Mouse (Mus musculus) liver, embryonic 13.5 days (tissue): ENCODE measurements around the gene Ptprn. TPM values are rescaled to one million over a fixed set of nuclear protein-coding genes. Genes with fewer than 3 reads are reported as not detected.

Experiments used
- ATAC-seq: fragments of 200-750 bp; cut with Nextera tagmentation; 2 replicates; pipeline ENCODE4 v1.8.0; 2017; ENCODE audit warnings: low read depth, mild to moderate bottlenecking, moderate number of reproducible peaks, moderate library complexity
- DNase-seq: peaks from one replicate; pipeline ENCODE4 v3.0.0; 2022
- H3K27ac ChIP-seq: fragments of 300-500 bp; sonication (generic); 2 replicates; pipeline ENCODE4 v1.5.1; 2015; ENCODE audit warnings: moderate library complexity, mild to moderate bottlenecking, inconsistent platforms
- H3K27me3 ChIP-seq: fragments of 300-500 bp; sonication (generic); 2 replicates; pipeline ENCODE4 v1.6.1; 2015; ENCODE audit warnings: mild to moderate bottlenecking, inconsistent platforms
- H3K36me3 ChIP-seq: fragments of 300-500 bp; sonication (generic); 2 replicates; pipeline ENCODE4 v1.6.1; 2015; ENCODE audit warnings: mild to moderate bottlenecking, inconsistent platforms
- H3K4me1 ChIP-seq: fragments of 300-500 bp; sonication (generic); replicated peaks from 2 replicates; pipeline ENCODE4 v1.6.1; 2015; ENCODE audit warnings: inconsistent platforms
- H3K4me2 ChIP-seq: fragments of 300-500 bp; sonication (generic); 2 replicates; pipeline ENCODE4 v1.6.1; 2015; ENCODE audit warnings: inconsistent platforms, mild to moderate bottlenecking, moderate library complexity
- H3K4me3 ChIP-seq: fragments of 300-500 bp; sonication (generic); replicated peaks from 2 replicates; pipeline ENCODE4 v1.5.1; 2015; ENCODE audit warnings: mild to moderate bottlenecking, inconsistent platforms
- H3K9ac ChIP-seq: fragments of 300-500 bp; sonication (generic); 2 replicates; pipeline ENCODE4 v1.6.1; 2015; ENCODE audit warnings: mild to moderate bottlenecking, inconsistent platforms
- H3K9me3 ChIP-seq: fragments of 300-500 bp; sonication (generic); replicated peaks from 2 replicates; pipeline ENCODE4 v1.6.1; 2016; ENCODE audit warnings: inconsistent platforms
- WGBS: fragments of 180-500 bp; shearing (Covaris S2); methylation state at CpG from one replicate; pipeline ENCODE4 v1.1.7; 2015; ENCODE audit not compliant: insufficient replicate concordance; 5-methylcytosine and 5-hydroxymethylcytosine counted together
- polyA plus RNA-seq: library from polyadenylated mRNA; unstranded; fragments of >200 nt; fragmentation: Nextera tagmentation; extraction: Ambion mirVana; gene quantifications from 2 replicates; pipeline ENCODE4 v1.2.1, GENCODE M21; 2015

Gene Ptprn
- polyA plus RNA-seq, 1 experiment from 2014 or later, result 0.17 TPM

DNA sequence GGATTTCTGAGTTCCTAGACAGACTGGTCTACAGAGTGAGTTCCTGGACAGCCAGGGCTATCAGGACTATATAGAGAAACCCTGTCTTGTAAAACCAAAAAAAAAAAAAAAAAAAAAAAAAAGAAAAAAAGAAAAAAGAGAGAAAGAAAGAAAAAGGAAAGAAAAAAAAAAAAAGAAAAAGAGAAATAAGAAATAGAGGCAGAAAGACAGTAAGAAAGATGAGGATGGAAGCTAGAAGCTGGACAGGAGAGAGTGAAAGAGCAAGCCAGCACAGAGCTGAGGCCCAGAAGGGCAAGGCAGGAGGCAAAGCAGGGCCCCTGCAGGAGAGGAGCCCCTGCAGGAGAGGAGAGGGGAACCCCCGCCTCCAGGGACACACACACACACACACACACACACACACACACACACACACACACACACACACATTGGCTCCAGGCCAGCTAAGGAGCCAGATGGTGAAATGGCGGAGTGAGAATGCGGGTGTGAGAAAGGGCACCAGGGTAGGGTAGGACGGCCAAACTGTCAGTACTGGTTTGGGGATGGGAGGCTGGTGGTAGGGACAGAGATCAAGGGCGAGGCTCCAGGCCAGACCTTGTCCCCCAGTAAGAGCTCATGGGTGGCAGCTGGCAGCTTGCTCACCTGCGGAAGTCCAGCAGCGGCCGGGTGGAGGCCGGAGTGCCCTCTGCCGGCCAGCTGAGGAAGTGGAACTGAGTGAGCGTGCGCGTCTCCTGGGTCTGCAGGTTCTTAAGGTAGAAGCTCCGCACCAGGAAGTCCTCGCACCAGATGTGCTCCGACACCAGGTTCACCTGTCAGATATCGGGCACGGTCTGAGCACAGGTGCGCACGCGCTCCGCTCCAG is 13.0 kb downstream of the Ptprn start:
- no peaks in the 10 kb centered on the region for H3K9me3 ChIP-seq
- peak overlapping the region; percentile 52 for H3K4me2 ChIP-seq
- peaks cover 4% of the 10 kb centered on the region for H3K27me3 ChIP-seq
- H3K27ac ChIP-seq, result peak overlapping the region; percentile 58
- H3K4me3 ChIP-seq, result peak overlapping the region; percentile 12; the same call in 1 of the 2 replicates
- no peaks in the 10 kb centered on the region for H3K36me3 ChIP-seq
- ATAC-seq (peak; percentile 55), DNase-seq (peak; percentile 76)
- peaks cover 38% of the 10 kb centered on the region for H3K4me1 ChIP-seq
- peak overlapping the region; percentile 47 for H3K9ac ChIP-seq
- 7% methylated on average over 21 of the region's 22 CpGs for WGBS

DNA sequence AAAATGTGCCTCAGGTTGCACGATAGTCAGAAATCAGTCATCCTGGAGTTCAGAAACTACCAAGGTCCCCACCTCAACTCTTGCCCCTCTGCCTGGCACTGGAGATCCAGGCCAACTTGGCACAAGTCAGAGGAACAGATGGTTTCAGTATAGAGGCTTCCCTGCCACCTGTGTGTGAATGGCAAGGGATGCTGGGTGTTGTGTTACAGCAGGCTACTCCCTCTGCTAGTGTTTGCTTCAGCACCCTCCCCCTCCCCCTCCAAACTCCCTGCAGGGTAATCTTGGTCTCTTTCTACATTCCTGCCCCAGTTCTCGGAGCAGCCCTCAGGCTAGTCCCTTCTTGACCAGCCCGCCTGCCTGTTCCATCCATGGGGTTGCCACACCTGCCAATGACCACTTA is 13.8 kb downstream of the Ptprn start:
- ATAC-seq, result no peak
- H3K9ac ChIP-seq, result no peak overlapping the region
- H3K36me3 ChIP-seq, result no peaks in the 10 kb centered on the region
- no peaks in the 10 kb centered on the region for H3K9me3 ChIP-seq
- no peak overlapping the region for H3K4me2 ChIP-seq
- peaks cover 38% of the 10 kb centered on the region for H3K4me1 ChIP-seq
- H3K4me3 ChIP-seq, result no peak overlapping the region
- peaks cover 4% of the 10 kb centered on the region for H3K27me3 ChIP-seq
- 80% methylated on average over 3 of the region's 3 CpGs for WGBS
- peak overlapping the region; percentile 30; the same call in 1 of the 2 replicates for H3K27ac ChIP-seq
- DNase-seq, result no peak

DNA sequence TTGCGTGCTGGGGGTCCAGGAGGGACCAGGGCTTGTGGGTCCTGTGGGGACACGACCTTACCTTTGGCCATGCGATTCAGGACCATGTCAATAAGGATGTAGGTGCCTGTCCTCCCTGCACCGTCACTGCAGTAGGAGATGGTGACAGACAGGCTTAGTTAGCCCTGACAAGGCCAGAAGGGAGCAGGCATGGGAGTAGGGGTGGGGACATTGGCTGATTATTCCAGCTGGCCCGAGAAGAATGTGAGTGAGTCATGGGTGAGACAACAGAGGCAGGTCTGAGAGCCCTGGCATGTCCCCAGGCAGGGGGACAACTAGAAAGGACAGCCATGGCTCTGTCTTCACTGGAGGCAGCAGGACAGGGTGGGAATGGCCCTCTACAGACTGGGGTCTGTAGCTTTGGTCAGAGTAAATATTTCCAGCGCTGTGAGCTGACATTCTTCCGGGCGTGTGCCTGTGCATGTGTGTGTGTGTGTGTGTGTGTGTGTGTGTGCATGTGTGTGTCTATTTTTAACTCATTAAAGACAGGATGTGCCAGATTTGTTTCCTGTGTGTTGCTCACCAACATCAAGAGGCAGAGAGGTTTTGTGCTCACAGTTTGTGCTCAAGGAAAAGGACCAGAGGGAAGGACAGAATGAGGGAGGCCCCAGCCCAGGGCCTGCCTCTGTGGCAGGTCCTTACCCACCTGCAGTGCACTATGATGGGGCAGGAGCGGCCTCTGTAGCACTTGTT is 16.1 kb downstream of the Ptprn start:
- Histone ChIP-seq H3K27me3 (peaks cover 4% of the 10 kb centered on the region), H3K4me2 (no peak overlapping the region), H3K4me3 (no peak overlapping the region), H3K4me1 (peaks cover 38% of the 10 kb centered on the region), H3K36me3 (peaks cover 7% of the 10 kb centered on the region), H3K9me3 (no peaks in the 10 kb centered on the region), H3K9ac (0 out of 2 replicates have a peak overlapping the region, but pooled peaks have one; percentile 22), H3K27ac (peak overlapping the region; percentile 66; the same call in 1 of the 2 replicates)
- 56% methylated on average over 9 of the region's 9 CpGs for WGBS
- ATAC-seq (no peak), DNase-seq (no peak)

DNA sequence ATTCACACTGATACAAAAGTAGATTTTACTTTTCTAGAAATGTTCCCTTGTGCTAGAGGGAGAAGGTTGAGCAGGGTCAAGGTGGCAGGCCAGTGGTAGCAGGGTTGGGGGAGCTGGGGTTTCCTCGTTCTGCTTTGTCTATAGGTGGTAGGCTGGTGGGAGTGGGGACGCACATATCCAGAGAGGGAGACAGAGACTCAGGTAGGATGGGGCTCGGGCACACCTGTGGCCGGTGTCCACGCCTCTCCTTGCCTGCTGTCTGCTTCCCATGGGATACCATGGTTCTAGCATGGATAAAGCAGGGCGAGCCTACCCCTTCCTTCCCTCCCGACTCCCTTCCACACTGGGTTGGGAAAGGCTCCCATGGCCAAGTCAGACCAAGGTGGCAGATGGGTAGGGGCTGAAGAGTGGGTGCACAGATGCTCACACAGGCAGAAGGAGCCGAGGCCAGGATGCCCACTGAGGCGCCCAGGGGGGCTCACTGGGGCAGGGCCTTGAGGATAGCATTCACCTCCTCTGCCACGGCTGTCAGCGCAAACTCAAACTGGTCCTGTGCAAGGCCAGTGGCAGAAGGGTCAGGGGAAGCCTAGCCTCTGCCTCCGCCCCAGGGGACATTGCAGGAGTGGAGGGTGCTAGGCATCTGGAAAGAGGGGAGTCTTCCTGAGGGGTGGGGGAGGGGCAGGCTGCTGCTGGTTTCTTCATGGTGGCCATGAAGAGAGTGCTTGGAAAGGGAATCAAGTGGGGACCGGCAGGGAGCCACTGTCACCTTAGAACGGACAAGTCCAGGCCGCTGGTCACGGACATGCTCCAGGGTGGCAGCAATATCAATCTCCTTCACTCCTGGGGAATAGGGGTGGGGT is 17.0 kb downstream of the Ptprn start:
- Histone ChIP-seq H3K27ac (no peak overlapping the region; the same call in 1 of the 2 replicates), H3K9ac (no peak overlapping the region), H3K9me3 (no peaks in the 10 kb centered on the region), H3K27me3 (peaks cover 3% of the 10 kb centered on the region), H3K4me1 (peaks cover 37% of the 10 kb centered on the region), H3K4me3 (no peak overlapping the region), H3K4me2 (no peak overlapping the region), H3K36me3 (peaks cover 12% of the 10 kb centered on the region)
- 76% methylated on average over 16 of the region's 16 CpGs for WGBS
- no peak for DNase-seq
- no peak for ATAC-seq

DNA sequence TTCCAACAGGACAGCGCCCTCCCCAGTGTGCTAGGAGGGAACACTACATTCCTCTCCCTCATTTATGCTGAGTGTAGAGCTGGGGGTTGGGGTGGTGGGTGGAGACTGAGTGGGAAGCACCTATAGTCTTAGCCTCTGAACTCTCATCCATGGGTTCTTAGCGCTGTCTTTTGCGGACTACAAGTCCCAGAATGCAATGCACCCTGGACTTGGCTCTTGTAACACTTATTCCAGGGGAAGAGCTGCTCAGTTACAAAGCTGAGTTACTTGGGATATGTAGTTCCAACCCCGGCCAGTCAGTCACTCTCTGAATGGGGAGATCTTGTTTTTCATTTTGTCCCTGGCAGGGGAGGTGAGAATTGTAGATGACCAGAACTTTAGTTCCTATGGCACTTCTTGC is 19.5 kb downstream of the Ptprn start:
- ATAC-seq (peak; percentile 43), DNase-seq (no peak)
- 0 out of 2 replicates have a peak overlapping the region, but pooled peaks have one; percentile 5 for H3K27ac ChIP-seq
- peaks cover 27% of the 10 kb centered on the region for H3K36me3 ChIP-seq
- H3K4me3 ChIP-seq, result no peak overlapping the region
- WGBS, result 21% methylated on average over 4 of the region's 4 CpGs
- H3K9ac ChIP-seq, result no peak overlapping the region
- H3K4me2 ChIP-seq, result no peak overlapping the region
- no peaks in the 10 kb centered on the region for H3K9me3 ChIP-seq
- H3K27me3 ChIP-seq, result no peaks in the 10 kb centered on the region
- H3K4me1 ChIP-seq, result peaks cover 17% of the 10 kb centered on the region

DNA sequence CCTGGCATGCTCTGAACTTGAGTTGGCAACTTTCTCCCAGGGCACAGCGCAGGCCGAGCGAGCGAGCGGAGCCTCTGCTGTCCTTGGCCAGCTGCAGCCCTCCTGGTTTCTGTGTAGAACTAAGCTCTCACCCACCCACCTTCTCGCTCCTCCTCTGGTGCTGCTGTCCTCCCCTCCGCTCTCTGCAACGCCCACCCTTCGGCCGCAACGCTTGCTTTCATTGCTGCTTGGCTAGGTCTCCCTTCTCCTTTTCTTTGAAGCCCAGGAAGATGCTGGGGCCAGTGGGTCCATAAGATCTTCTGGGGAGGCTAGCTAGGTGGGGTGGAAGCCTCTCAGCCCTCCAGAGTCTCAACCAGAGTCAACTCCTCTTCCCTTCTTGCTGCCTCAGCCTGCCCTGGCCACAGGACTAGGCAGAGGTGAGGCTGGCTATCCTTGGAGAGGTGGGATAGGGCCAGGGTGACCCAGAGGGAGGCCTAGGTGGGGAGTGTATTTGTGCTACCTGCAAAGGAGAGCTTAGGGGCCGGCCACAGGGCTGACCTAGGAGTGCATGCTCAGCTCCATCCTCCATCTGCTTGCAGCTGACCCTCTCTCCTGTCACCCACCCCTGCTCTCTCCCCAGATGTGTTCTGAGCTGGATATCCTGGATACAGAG is 20.0 kb downstream of the Ptprn start:
- peak; percentile 19 for ATAC-seq

DNA sequence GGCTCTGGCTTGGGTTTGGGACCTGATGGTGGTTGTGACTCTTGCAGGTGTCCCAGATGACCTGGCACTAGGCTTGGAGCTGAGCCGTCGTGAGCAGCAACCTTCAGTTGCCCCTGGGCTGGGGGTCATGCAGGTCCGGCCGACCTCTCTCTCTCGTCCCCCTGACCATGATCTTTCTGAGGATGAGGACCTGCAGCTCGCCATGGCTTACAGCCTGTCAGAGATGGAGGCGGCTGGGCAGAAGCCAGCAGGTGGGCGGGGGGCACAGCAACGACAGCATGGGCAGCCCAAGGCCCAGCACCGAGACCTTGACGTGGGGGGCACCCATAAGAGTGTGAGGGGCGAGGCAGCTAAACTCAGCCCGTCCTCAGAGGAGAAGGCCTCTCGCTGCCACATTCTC is 20.9 kb downstream of the Ptprn start:
- H3K9ac ChIP-seq, result no peak overlapping the region
- H3K27ac ChIP-seq, result no peak overlapping the region
- H3K36me3 ChIP-seq, result peaks cover 34% of the 10 kb centered on the region
- ATAC-seq, result no peak
- H3K4me1 ChIP-seq, result peaks cover 17% of the 10 kb centered on the region
- WGBS, result 85% methylated on average over 14 of the region's 14 CpGs
- DNase-seq, result no peak
- H3K27me3 ChIP-seq, result no peaks in the 10 kb centered on the region
- H3K4me2 ChIP-seq, result no peak overlapping the region
- H3K4me3 ChIP-seq, result no peak overlapping the region
- no peaks in the 10 kb centered on the region for H3K9me3 ChIP-seq

More for the DNA sequence above, 20.0 kb downstream of the Ptprn start:
- Histone ChIP-seq H3K36me3 (peaks cover 32% of the 10 kb centered on the region), H3K4me3 (no peak overlapping the region), H3K9me3 (no peaks in the 10 kb centered on the region), H3K9ac (no peak overlapping the region), H3K4me2 (no peak overlapping the region), H3K4me1 (peaks cover 18% of the 10 kb centered on the region), H3K27me3 (no peaks in the 10 kb centered on the region), H3K27ac (peak overlapping the region; percentile 5; the same call in 1 of the 2 replicates)
- 90% methylated on average over 12 of the region's 12 CpGs for WGBS
- DNase-seq, result no peak

DNA sequence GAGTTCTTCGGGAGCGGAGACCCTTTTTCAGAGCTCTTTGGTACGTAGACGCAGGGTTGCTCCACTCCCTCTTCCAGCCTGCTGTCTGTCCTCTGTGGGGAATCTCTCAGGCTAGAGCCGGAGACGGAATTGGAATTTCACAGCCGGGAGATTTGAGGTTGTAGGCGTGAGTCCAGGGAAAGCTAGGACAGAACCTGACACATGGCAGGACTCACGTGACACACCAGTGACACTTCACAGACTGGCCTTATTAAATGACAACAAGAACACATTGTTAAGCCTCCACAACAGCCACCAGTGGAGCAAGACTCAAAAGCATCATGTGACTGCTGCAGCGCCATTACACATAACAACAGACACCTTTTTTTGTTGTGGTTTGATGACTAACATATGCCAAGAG is 24.7 kb downstream of the Ptprn start:
- Histone ChIP-seq H3K9me3 (no peaks in the 10 kb centered on the region), H3K4me2 (no peak overlapping the region), H3K36me3 (peaks cover 34% of the 10 kb centered on the region), H3K27ac (no peak overlapping the region), H3K4me1 (peaks cover 43% of the 10 kb centered on the region), H3K4me3 (no peak overlapping the region), H3K27me3 (no peaks in the 10 kb centered on the region), H3K9ac (no peak overlapping the region)
- no peak for ATAC-seq
- no peak for DNase-seq
- 91% methylated on average over 10 of the region's 10 CpGs for WGBS

DNA sequence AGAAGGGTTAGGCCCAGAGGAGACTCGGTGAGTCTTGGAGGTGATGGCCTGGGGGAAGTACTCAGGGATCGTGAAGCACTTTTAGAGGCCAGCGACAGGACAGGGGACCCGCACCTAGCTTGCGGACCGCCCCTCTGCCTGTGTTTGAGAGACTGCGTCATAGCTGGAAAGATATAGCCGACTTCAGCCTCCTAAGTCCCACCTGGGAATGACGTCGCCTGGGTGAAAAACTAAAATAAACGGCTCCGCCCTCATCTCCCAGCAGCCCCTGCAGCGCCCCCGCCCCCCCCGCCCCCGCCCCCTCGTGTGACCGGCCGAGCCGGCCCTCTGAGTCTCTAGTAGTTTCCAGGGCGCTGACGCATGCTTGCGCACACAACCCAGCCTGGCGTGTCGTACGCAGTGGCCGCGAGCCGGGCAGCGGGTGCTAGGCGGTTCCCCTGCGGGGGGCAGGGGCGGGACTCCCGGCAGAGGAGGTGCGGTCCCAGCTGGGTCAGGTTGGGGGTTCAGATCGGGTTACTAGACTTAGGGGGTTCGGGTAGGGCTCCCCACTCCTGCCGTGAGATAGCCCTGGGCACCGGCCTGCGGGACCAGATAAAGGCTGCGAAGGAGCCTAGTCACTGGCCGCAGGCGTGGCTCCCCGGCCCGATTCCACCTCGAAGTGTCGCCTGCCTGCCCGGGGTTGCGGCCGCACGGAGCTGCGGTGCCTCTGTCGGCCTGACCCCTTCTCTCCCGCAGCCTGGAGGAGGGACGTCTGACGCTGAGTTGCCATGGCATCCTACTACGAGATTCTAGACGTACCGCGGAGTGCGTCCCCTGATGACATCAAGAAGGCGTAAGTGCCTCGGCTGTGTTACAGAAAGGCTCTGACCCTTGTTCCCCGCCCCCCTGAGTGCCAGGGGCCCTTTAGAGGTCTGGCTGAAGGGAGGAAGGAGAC is 27.9 kb downstream of the Ptprn start, which contains the start of gene Dnajb2:
Gene Dnajb2 (plus strand): TSS at position 290 of the 934 bp plus-strand sequence.
- WGBS, result 1% methylated on average over 64 of the region's 64 CpGs
- H3K27ac ChIP-seq, result peak within 1 kb of the TSS; percentile 99

More for the DNA sequence above, 27.9 kb downstream of the Ptprn start, which contains the start of gene Dnajb2:
- Histone ChIP-seq H3K9me3 (no peaks in the 10 kb centered on the region), H3K36me3 (peaks cover 19% of the 10 kb centered on the region), H3K4me1 (peaks cover 61% of the 10 kb centered on the region), H3K9ac (peak within 1 kb of the TSS; percentile 77), H3K27me3 (no peaks in the 10 kb centered on the region), H3K4me2 (peak within 1 kb of the TSS; percentile 87), H3K4me3 (peak within 1 kb of the TSS; percentile 65)
- ATAC-seq, result peak; percentile 96
- peak; percentile 94 for DNase-seq
